25 mouse cellular contexts compared by ENCODE assay signal in genomic region chr5:133341973-133342372, GRCm38 (mm10).
DNase-seq lines count a peak whose midpoint lies in the region; ATAC-seq and TF ChIP-seq lines count a peak whose summit lies in the region.
"Had no signal": no experiment of that assay in that cellular context is flagged by ENCODE, and none has a peak within 500 bp of the region (broad histone marks: within the 10 kb centered on the region; RNA-seq: fewer than 3 reads in every experiment).

No protein-coding gene starts in this region.

- no peak overlapping the region for H3K4me3 ChIP-seq in hindbrain, embryonic 13.5 days
- no peak overlapping the region for H3K4me3 ChIP-seq in hindbrain, embryonic 14.5 days (replicated peaks; ENCODE audit: low read length)
- no peak overlapping the region for H3K4me3 ChIP-seq in kidney, embryonic 15.5 days (replicated peaks)
- no peak overlapping the region for H3K4me3 ChIP-seq in kidney, postnatal 0 days (replicated peaks; ENCODE audit: low read depth, low read length)
- no peak overlapping the region for H3K4me3 ChIP-seq in neural tube, embryonic 12.5 days
- H3K4me3 ChIP-seq in neural tube, embryonic 15.5 days (replicated peaks) = no peak overlapping the region
- H3K4me3 ChIP-seq: embryonic facial prominence, embryonic 10.5 days; embryonic facial prominence, embryonic 12.5 days; forebrain, embryonic 13.5 days had no signal

- H3K9me3 ChIP-seq in hindbrain, embryonic 13.5 days = no peaks in the 10 kb centered on the region
- H3K9me3 ChIP-seq in hindbrain, embryonic 14.5 days (ENCODE audit: control insufficient read depth, low read length) = no peaks in the 10 kb centered on the region
- no peaks in the 10 kb centered on the region for H3K9me3 ChIP-seq in kidney, embryonic 15.5 days (replicated peaks)
- H3K9me3 ChIP-seq in kidney, postnatal 0 days (replicated peaks; ENCODE audit: low read length) = 0 out of 2 replicates have a peak, but pooled peaks cover 4% of the 10 kb centered on the region
- H3K9me3 ChIP-seq in neural tube, embryonic 12.5 days = no peaks in the 10 kb centered on the region
- H3K9me3 ChIP-seq in neural tube, embryonic 15.5 days (replicated peaks) = no peaks in the 10 kb centered on the region
- H3K9me3 ChIP-seq: embryonic facial prominence, embryonic 10.5 days; embryonic facial prominence, embryonic 12.5 days; forebrain, embryonic 13.5 days had no signal

- WGBS in hindbrain, embryonic 13.5 days = 60% methylated on average over 3 of the region's 3 CpGs
- whole genome bisulfite sequencing in hindbrain, embryonic 14.5 days = 68% methylated on average over 3 of the region's 3 CpGs
- WGBS in kidney, embryonic 15.5 days = 12% methylated on average over 3 of the region's 3 CpGs
- 16% methylated on average over 3 of the region's 3 CpGs for WGBS in kidney, postnatal 0 days
- 9% methylated on average over 3 of the region's 3 CpGs for WGBS in neural tube, embryonic 12.5 days
- 20% methylated on average over 3 of the region's 3 CpGs for WGBS in neural tube, embryonic 15.5 days

- H3K27me3 ChIP-seq in hindbrain, embryonic 13.5 days = no peaks in the 10 kb centered on the region
- H3K27me3 ChIP-seq in hindbrain, embryonic 14.5 days (ENCODE audit: control insufficient read depth, insufficient read depth, low read length) = no peaks in the 10 kb centered on the region
- H3K27me3 ChIP-seq in kidney, embryonic 15.5 days = no peaks in the 10 kb centered on the region
- no peaks in the 10 kb centered on the region for H3K27me3 ChIP-seq in kidney, postnatal 0 days (ENCODE audit: insufficient read depth, low read length)
- H3K27me3 ChIP-seq in neural tube, embryonic 12.5 days (replicated peaks) = peaks cover 3% of the 10 kb centered on the region; the same call in 1 of the 2 replicates
- no peaks in the 10 kb centered on the region for H3K27me3 ChIP-seq in neural tube, embryonic 15.5 days (replicated peaks)
- H3K27me3 ChIP-seq: CH12.LX; embryonic facial prominence, embryonic 12.5 days; forebrain, embryonic 13.5 days; Patski had no signal

- H3K4me2 ChIP-seq in hindbrain, embryonic 13.5 days = no peak overlapping the region
- H3K4me2 ChIP-seq in hindbrain, embryonic 14.5 days (replicated peaks) = no peak overlapping the region
- H3K4me2 ChIP-seq in kidney, embryonic 15.5 days = no peak overlapping the region
- H3K4me2 ChIP-seq in kidney, postnatal 0 days (ENCODE audit: low read length) = no peak overlapping the region
- no peak overlapping the region for H3K4me2 ChIP-seq in neural tube, embryonic 12.5 days (replicated peaks)
- H3K4me2 ChIP-seq in neural tube, embryonic 15.5 days = no peak overlapping the region
- H3K4me2 ChIP-seq: embryonic facial prominence, embryonic 12.5 days; forebrain, embryonic 13.5 days had no signal

- no peak for DNase-seq in hindbrain, embryonic 14.5 days (ENCODE audit: low spot score)
- DNase-seq in kidney, postnatal 25 days = no peak
- peak; percentile 71 for DNase-seq in kidney, postnatal 0 days (ENCODE audit: low spot score)
- no peak for DNase-seq in kidney, postnatal 14 days
- DNase-seq: adrenal gland, adult 8-10 months; adrenal gland, postnatal 14 days; adrenal gland, postnatal 36 days; B cell, adult 2 months; cerebellum, adult 11-12 months; cerebellum, adult 2 months; cerebellum, adult 9-10 months; cerebellum, postnatal 10 days; cerebellum, postnatal 25 days had no signal

- TF ChIP-seq CTCF in kidney, postnatal 0 days (IDR thresholded peaks at IDR 0.05; ENCODE audit: low read depth) = no peak

- H3K9ac ChIP-seq in hindbrain, embryonic 13.5 days = no peak overlapping the region
- no peak overlapping the region for H3K9ac ChIP-seq in hindbrain, embryonic 14.5 days
- no peak overlapping the region for H3K9ac ChIP-seq in kidney, embryonic 15.5 days
- H3K9ac ChIP-seq in kidney, postnatal 0 days (ENCODE audit: low read depth, low read length) = no peak overlapping the region
- H3K9ac ChIP-seq in neural tube, embryonic 12.5 days = no peak overlapping the region
- no peak overlapping the region for H3K9ac ChIP-seq in neural tube, embryonic 15.5 days (replicated peaks)
- H3K9ac ChIP-seq: embryonic facial prominence, embryonic 12.5 days; forebrain, embryonic 13.5 days had no signal

- no peak for ATAC-seq in hindbrain, embryonic 13.5 days (ENCODE audit: low FRiP score)
- ATAC-seq in hindbrain, embryonic 14.5 days (ENCODE audit: low FRiP score) = no peak
- ATAC-seq in kidney, embryonic 15.5 days (replicated peaks; ENCODE audit: low FRiP score) = peak; percentile 87
- ATAC-seq in kidney, postnatal 0 days (replicated peaks; ENCODE audit: low FRiP score, low read depth) = no peak
- ATAC-seq in neural tube, embryonic 12.5 days (ENCODE audit: low FRiP score, low read depth) = peak; percentile 50; the same call in 1 of the 2 replicates
- no peak for ATAC-seq in neural tube, embryonic 15.5 days (ENCODE audit: low FRiP score)
- ATAC-seq: activated CD4-positive, CD25-positive, alpha-beta regulatory T cell, adult 4 months; CD4-positive, CD25-positive, alpha-beta regulatory T cell, adult 4 months; forebrain, embryonic 13.5 days; Patski had no signal

- H3K4me1 ChIP-seq in hindbrain, embryonic 13.5 days (replicated peaks) = 0 out of 2 replicates have a peak, but pooled peaks cover 5% of the 10 kb centered on the region
- no peaks in the 10 kb centered on the region for H3K4me1 ChIP-seq in hindbrain, embryonic 14.5 days (replicated peaks; ENCODE audit: control insufficient read depth, insufficient read depth, low read length)
- no peaks in the 10 kb centered on the region for H3K4me1 ChIP-seq in kidney, embryonic 15.5 days
- H3K4me1 ChIP-seq in kidney, postnatal 0 days (replicated peaks; ENCODE audit: insufficient read depth, low read length) = no peaks in the 10 kb centered on the region
- H3K4me1 ChIP-seq in neural tube, embryonic 12.5 days = 0 out of 2 replicates have a peak, but pooled peaks cover 2% of the 10 kb centered on the region
- H3K4me1 ChIP-seq in neural tube, embryonic 15.5 days = 0 out of 2 replicates have a peak, but pooled peaks cover 4% of the 10 kb centered on the region
- H3K4me1 ChIP-seq: embryonic facial prominence, embryonic 10.5 days had no signal

- H3K36me3 ChIP-seq in hindbrain, embryonic 13.5 days = no peaks in the 10 kb centered on the region
- no peaks in the 10 kb centered on the region for H3K36me3 ChIP-seq in hindbrain, embryonic 14.5 days (replicated peaks; ENCODE audit: control insufficient read depth, insufficient read depth)
- no peaks in the 10 kb centered on the region for H3K36me3 ChIP-seq in kidney, embryonic 15.5 days
- H3K36me3 ChIP-seq in kidney, postnatal 0 days (ENCODE audit: insufficient read depth, low read length) = no peaks in the 10 kb centered on the region
- H3K36me3 ChIP-seq in neural tube, embryonic 12.5 days = no peaks in the 10 kb centered on the region
- no peaks in the 10 kb centered on the region for H3K36me3 ChIP-seq in neural tube, embryonic 15.5 days
- H3K36me3 ChIP-seq: embryonic facial prominence, embryonic 10.5 days; embryonic facial prominence, embryonic 12.5 days; G1E had no signal

- 0 out of 2 replicates have a peak overlapping the region, but pooled peaks have one; percentile 8 for H3K27ac ChIP-seq in hindbrain, embryonic 13.5 days
- no peak overlapping the region for H3K27ac ChIP-seq in hindbrain, embryonic 14.5 days
- H3K27ac ChIP-seq in kidney, embryonic 15.5 days = no peak overlapping the region
- no peak overlapping the region for H3K27ac ChIP-seq in kidney, postnatal 0 days
- H3K27ac ChIP-seq in neural tube, embryonic 12.5 days = no peak overlapping the region
- no peak overlapping the region for H3K27ac ChIP-seq in neural tube, embryonic 15.5 days (replicated peaks)
- H3K27ac ChIP-seq: embryonic facial prominence, embryonic 10.5 days; embryonic facial prominence, embryonic 12.5 days; forebrain, embryonic 13.5 days had no signal

Comparison
In these comparisons a context has a peak if more than half of its experiments do, and no peak if none do; other contexts are left out.
1. ATAC-seq: peak in kidney, embryonic 15.5 days (single experiment) and neural tube, embryonic 12.5 days (single experiment); none in hindbrain, embryonic 13.5 days (single experiment), hindbrain, embryonic 14.5 days (single experiment), kidney, postnatal 0 days (single experiment) and neural tube, embryonic 15.5 days (single experiment).